Mouse (Mus musculus): ENCODE measurements around the gene Tsen15.

DNA sequence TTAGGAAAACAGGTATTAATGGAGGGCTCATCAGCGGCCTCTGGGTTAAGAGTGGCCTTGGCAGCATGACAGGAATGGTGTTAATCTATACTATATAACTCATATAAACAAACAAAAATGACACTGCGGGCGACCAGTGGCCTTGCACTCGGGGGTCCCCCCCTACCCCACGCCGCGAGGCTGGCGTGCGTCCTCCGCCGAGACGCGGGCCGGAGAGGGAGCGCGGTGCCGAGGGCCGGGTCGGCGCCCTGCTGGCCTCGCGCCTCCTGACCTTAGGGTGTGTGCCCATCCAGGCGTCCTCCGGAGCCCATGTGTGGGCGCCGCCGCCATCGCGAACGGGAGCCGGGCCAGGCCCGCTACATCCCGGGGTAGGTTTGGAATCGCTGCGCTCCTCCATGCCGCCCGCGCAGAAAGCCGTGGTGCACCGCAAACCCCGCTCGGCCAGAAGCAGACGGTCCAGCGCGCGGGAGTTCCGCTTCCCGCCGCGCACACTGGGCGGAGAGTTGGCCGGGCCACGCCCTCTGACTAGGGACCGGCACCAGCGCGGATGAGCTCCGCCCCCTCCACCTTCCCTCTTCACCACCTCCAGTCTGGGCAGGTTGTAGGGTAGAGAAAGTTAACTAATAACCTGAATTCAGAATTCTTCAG, at the start of gene Tsen15:
- no peak for TF ChIP-seq CTCF (IDR thresholded peaks at IDR 0.05; ENCODE audit: low read depth, low read length)
- no peak for TF ChIP-seq GATA2 (IDR thresholded peaks at IDR 0.05; ENCODE audit: borderline replicate concordance, low read depth, low read length)
- TF ChIP-seq GATA1 (IDR thresholded peaks at IDR 0.05; ENCODE audit: borderline replicate concordance, low read length) = no peak
- TF ChIP-seq TAL1 (conservative IDR thresholded peaks at IDR 0.05; ENCODE audit: low read depth, low read length) = no peak
